Mouse (Mus musculus) left cerebral cortex, adult 8-10 months (tissue): ENCODE measurements at regions not wholly inside any gene's neighbourhood (a gene's known extent, or its start where the extent isn't known, plus 50 kb on each side); places are given as distances from the start of the nearest gene placed in this dataset.
"Not testable (repeated sequence)": the region's sequence is repeated elsewhere in the genome, so short reads cannot be mapped to it uniquely, and the experiment has no call there.

Experiments
- DNase-seq, 2 experiments: peaks; one replicate each; pipeline ENCODE4 v3.0.0; 2022; ENCODE audit warnings: low spot score in 2 of 2

GRCm38 (mm10) chr17:55036142-55036541, 409.0 kb upstream of the St6gal2 start:
- no peak for DNase-seq

GRCm38 (mm10) chr17:55040216-55040615, 405.0 kb upstream of the St6gal2 start:
- DNase-seq = not testable (repeated sequence)

GRCm38 (mm10) chr17:55068420-55068819, 376.8 kb upstream of the St6gal2 start:
- peak in 1 of 2 experiments; percentile 13 for DNase-seq

- DNase-seq = peak in 1 of 2 experiments; percentile 20
Observed at GRCm38 (mm10) chr17:55083357-55084099, 361.7 kb upstream of the St6gal2 start.

GRCm38 (mm10) chr17:55090661-55091252, 354.4 kb upstream of the St6gal2 start:
- DNase-seq = no peak

GRCm38 (mm10) chr17:55103470-55103869, 341.7 kb upstream of the St6gal2 start:
- no peak for DNase-seq

GRCm38 (mm10) chr17:55124846-55125245, 320.3 kb upstream of the St6gal2 start:
- DNase-seq = no peak

- DNase-seq = not testable (repeated sequence)
Observed at GRCm38 (mm10) chr17:55130100-55130499, 315.1 kb upstream of the St6gal2 start.
